Mouse (Mus musculus): ENCODE results near the gene Amigo3.

The Amigo3 gene

GRCm38 (mm10) chr9:108090611-108091120 lies 37.7 kb downstream of the Amigo3 start:
- DNase-seq, result no peak

- no peak for DNase-seq
These were observed 40.6 kb downstream of the Amigo3 start for GRCm38 (mm10) chr9:108093586-108093985.

- peak; percentile 97 for DNase-seq
These were observed 41.4 kb downstream of the Amigo3 start, which contains the start of gene Apeh for GRCm38 (mm10) chr9:108094184-108094941. Gene Apeh (minus strand): TSS chr9:108094606.

- peak; percentile 19 for DNase-seq
These were observed 42.0 kb downstream of the Amigo3 start for GRCm38 (mm10) chr9:108094998-108095411.

GRCm38 (mm10) chr9:108095518-108095917 lies 42.6 kb downstream of the Amigo3 start:
- peak; percentile 76 for DNase-seq

GRCm38 (mm10) chr9:108095949-108096712 lies 43.2 kb downstream of the Amigo3 start:
- no peak for DNase-seq

GRCm38 (mm10) chr9:108099619-108100018 lies 46.7 kb downstream of the Amigo3 start:
- no peak for DNase-seq

GRCm38 (mm10) chr9:108104766-108105548 lies 52.0 kb downstream of the Amigo3 start:
- DNase-seq, result no peak

Measured in lung, postnatal 36 days (tissue).